Mouse (Mus musculus) kidney, adult 2 months (tissue): ENCODE measurements around the gene Myo15b. TPM values are rescaled to one million over a fixed set of nuclear protein-coding genes. Genes with fewer than 3 reads are reported as not detected.

Source experiments
- DNase-seq: peaks from one replicate; pipeline ENCODE4 v3.0.0; 2021
- H3K27ac ChIP-seq: fragments of 200-500 bp; 2 replicates; pipeline ENCODE4 v1.5.1; 2012; ENCODE audit warnings: low read depth, low read length, control low read depth, inconsistent platforms; ENCODE audit not compliant: insufficient read depth
- H3K27me3 ChIP-seq: fragments of 200-500 bp; replicated peaks from 2 replicates; pipeline ENCODE4 v1.6.1; 2012; ENCODE audit warnings: mild to moderate bottlenecking, moderate library complexity, low read length, inconsistent platforms; ENCODE audit not compliant: control insufficient read depth, insufficient read depth
- H3K36me3 ChIP-seq: fragments of 200-500 bp; 2 replicates; pipeline ENCODE4 v1.6.1; 2012; ENCODE audit warnings: mild to moderate bottlenecking, moderate library complexity, low read length, inconsistent platforms; ENCODE audit not compliant: control insufficient read depth, insufficient read depth
- H3K4me1 ChIP-seq: fragments of 200-500 bp; 2 replicates; pipeline ENCODE4 v1.6.1; 2011; ENCODE audit warnings: low read length; ENCODE audit not compliant: control insufficient read depth, insufficient read depth
- H3K4me3 ChIP-seq: fragments of 200-500 bp; 2 replicates; pipeline ENCODE4 v1.5.1; 2011; ENCODE audit warnings: mild to moderate bottlenecking, low read depth, low read length, control low read depth; ENCODE audit not compliant: insufficient read depth
- CTCF ChIP-seq: fragments of 200-500 bp; conservative IDR thresholded peaks from 2 replicates; pipeline ENCODE4 v1.5.1; 2011; ENCODE audit warnings: low read depth, mild to moderate bottlenecking, control low read depth, low read length, moderate library complexity, mixed read lengths; ENCODE audit not compliant: insufficient read depth, insufficient read length
- POLR2A ChIP-seq: fragments of 200-500 bp; IDR thresholded peaks from one replicate; pipeline ENCODE4 v1.6.1; 2011; ENCODE audit warnings: low read depth, low read length, control low read depth
- WGBS: fragments of 180-500 bp; shearing (Covaris S2); methylation state at CpG from one replicate; pipeline ENCODE4 v1.1.7; 2018; 5-methylcytosine and 5-hydroxymethylcytosine counted together
- polyA plus RNA-seq: library from polyadenylated mRNA; depleted of rRNA; stranded (reverse); fragments of >200 nt; gene quantifications from 2 replicates; pipeline ENCODE4 v1.2.3, GENCODE M21; 2012

Gene Myo15b
- polyA plus RNA-seq, 1 experiment, result 104 TPM

DNA sequence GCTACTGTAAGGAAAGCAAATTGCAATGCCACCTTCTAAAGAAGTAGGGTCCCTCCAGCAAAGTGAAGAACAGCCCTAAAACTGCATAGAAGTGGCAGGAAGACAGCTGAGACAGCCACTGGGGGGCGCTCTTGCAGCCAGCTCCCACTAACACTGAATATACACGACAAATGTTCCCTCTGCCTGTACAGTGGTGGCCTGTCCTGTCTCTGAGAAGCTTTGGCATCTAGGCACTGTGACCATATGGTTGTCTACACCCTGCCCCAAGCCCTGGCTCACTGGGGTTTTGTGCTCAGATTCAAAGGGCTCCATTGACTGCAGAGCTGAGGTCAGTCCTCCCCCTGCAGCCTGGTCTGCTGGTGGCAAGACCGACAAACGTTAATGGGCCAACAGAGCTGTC, 40.7 kb downstream of the Myo15b start:
- peaks cover 29% of the 10 kb centered on the region for H3K4me1 ChIP-seq
- no peaks in the 10 kb centered on the region for H3K36me3 ChIP-seq
- WGBS, result 18% methylated on average over 4 of the region's 4 CpGs
- TF ChIP-seq CTCF (peak; percentile 68), POLR2A (no peak)
- H3K4me3 ChIP-seq, result no peak overlapping the region
- no peaks in the 10 kb centered on the region for H3K27me3 ChIP-seq
- H3K27ac ChIP-seq, result peak overlapping the region; percentile 98
- peak; percentile 54 for DNase-seq

DNA sequence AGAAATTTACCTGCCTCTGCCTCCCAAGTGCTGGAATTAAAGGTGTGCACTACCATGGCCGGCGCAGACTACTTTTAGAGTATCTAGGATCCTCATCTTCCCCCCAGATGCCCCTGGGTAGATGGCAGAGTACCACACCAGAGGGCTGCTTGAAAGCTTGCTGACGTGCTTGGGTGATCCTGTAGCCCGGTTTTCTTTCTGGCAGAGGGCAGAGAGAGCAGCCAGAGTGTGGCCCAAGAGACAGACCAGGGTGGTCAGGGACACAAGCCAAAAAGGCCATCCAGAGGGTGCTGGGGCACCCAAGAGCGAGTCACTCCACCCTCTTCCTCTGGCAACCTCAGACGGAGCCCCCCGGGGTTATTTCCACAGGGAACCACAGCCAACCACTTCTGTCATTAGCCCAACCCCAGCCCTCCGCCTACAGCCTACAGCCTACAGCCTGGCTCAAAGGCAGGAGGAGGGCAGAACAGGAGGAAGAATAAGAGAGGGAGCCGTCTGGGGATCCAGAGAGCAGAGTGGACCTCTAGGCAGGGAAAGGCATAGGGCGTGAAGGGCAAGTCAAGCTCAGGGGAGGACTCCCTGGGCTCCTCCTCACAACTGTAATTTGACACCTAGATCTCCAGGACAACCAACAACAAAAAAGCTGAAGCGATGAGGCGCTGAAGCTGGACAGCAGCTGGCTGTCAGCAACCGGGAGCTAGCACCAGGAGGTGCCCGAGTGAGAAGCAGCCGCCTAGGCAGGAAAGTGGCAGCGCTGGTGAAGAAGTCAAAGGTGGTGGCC, 41.5 kb downstream of the Myo15b start, which contains the start of gene Smim5:
Smim5 (plus strand) TSS at position 481 of the 781 bp plus-strand sequence.
- peak within 1 kb of the TSS; percentile 98 for H3K27ac ChIP-seq
- peak; percentile 92 for DNase-seq
- no peak for TF ChIP-seq CTCF
- peak; percentile 67 for TF ChIP-seq POLR2A
- peak within 1 kb of the TSS; percentile 57 for H3K4me3 ChIP-seq
- no peaks in the 10 kb centered on the region for H3K27me3 ChIP-seq
- WGBS, result 22% methylated on average over 16 of the region's 16 CpGs
- H3K4me1 ChIP-seq, result peaks cover 37% of the 10 kb centered on the region
- H3K36me3 ChIP-seq, result no peaks in the 10 kb centered on the region

DNA sequence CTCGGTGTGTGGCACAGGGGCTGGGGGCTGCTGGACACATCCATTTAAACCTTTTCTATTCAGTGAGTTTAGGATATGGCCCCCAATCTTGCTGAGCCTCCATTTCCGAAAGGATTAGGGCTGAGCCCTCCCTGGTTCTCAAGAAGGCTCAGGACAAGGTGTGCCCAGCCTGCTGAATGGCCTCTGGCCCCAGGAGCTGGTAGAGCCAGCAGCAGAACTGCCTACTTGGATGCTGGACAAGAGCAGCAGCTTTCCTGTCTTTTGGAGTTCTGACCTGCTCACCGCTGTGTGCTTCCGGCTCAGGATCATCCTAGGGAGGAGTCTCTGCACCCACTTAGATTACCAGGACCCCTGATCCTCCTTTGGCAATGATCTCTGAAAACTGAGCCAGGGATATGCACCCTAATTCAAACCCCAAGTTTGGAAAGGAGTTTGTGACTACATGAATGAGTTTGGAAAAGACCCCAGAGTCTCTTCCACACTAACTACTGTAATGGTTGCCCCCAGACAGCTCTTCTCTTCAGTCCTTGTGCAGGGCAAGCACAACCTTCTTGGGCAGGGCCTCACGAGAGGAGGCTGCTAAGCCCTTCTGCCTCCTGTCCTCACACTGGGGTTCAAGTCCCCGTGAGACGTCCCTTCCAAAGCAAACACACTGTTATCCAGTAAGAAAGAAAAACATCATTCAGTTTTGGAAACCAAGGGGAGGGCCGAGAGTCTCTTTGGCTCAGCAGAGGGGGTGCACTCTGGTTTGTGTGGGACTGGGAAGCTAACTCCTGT, 42.5 kb downstream of the Myo15b start:
- Histone ChIP-seq H3K36me3 (no peaks in the 10 kb centered on the region), H3K27me3 (no peaks in the 10 kb centered on the region), H3K27ac (peak overlapping the region; percentile 98), H3K4me3 (peak overlapping the region; percentile 57), H3K4me1 (peaks cover 48% of the 10 kb centered on the region)
- DNase-seq, result peak; percentile 77
- TF ChIP-seq CTCF (no peak), POLR2A (no peak)
- WGBS, result 44% methylated on average over 8 of the region's 8 CpGs

DNA sequence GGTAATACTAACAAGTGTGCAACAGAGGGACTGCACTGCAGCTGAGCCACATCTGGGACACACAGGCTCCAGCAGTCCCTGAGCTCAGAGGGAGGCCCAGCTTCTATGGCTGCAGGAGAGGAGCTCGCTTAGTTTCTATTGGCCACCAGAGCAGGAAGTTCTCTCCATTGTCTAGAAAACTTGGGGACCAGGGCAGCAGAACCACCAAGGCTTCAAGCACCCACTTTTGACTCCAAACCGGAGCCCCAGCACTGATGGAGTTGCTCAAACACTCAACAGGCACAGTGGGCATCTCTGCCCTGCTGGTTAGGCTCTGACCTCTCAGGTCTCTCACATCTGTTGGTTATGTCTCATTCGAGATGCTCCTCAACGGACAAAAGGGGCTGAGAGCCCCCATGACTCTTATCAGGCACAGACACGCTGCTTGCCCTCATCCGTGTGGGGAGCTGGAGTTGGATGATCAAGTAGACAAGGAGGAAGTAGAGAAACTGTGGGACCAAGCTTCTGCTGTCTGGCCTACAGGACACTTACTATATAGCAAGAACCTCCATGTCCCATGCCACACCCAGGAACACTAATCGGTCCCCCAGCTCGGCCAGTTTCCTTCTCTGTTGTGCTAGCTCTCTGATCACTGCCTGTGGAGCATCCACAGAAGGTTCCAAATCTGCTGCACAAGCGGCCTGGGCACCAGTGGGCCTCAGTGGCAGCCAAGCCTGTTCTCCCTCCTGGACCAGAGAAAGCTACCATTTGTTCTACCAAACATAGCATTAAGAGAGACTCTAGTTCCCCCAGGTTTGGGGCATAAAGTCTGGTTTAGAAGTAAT, 43.3 kb downstream of the Myo15b start:
- Histone ChIP-seq H3K4me3 (peak overlapping the region; percentile 57; the same call in 1 of the 2 replicates), H3K4me1 (peaks cover 54% of the 10 kb centered on the region), H3K27ac (peak overlapping the region; percentile 98), H3K36me3 (no peaks in the 10 kb centered on the region), H3K27me3 (no peaks in the 10 kb centered on the region)
- WGBS, result 85% methylated on average over 9 of the region's 9 CpGs
- TF ChIP-seq POLR2A, result no peak
- no peak for TF ChIP-seq CTCF
- DNase-seq, result no peak

DNA sequence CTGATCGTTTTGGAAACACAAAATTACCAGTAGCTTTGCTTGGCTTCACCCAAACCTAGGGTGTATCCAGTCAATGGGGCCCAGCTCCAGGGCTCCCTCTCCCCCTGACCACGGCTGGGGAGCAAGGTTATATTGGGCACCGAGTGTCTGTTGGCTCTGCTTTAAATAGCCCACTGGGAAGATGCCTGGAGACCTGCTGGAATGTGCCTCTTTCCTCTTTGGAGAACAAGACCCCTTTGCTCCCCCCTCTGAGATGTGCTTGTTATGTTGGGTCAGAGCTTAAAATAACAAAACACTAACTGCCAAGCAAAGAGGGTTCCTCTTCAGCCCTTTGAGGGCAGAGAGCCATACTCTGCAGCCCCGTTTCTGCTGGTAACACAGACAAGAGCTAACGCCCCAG, 44.0 kb downstream of the Myo15b start:
- no peaks in the 10 kb centered on the region for H3K36me3 ChIP-seq
- H3K4me1 ChIP-seq, result peaks cover 60% of the 10 kb centered on the region
- H3K4me3 ChIP-seq, result 0 out of 2 replicates have a peak overlapping the region, but pooled peaks have one; percentile 1
- no peaks in the 10 kb centered on the region for H3K27me3 ChIP-seq
- WGBS, result 53% methylated on average over 5 of the region's 5 CpGs
- H3K27ac ChIP-seq, result peak overlapping the region; percentile 98
- no peak for DNase-seq
- TF ChIP-seq POLR2A, result no peak
- TF ChIP-seq CTCF, result no peak

DNA sequence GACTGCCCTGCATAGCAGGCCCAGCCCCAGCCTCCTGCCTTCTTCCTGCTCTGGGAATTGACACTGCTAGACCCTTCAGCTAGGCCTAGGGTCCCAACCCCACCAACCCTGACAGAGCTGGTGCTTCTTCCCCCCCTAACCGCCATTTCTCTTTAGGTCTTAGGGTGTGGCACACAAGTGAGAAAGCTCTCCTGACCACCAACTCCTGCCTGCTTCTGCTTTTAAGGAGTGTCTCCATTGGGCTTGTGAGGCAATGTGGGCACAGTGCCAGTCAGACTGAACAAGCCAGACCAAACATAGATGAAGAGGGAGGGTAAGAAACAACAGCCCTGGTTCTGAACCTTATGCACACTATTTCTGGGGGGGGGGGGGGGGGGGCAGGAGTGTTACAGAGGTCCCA, 44.6 kb downstream of the Myo15b start:
- peak; percentile 50 for DNase-seq
- no peaks in the 10 kb centered on the region for H3K27me3 ChIP-seq
- H3K4me1 ChIP-seq, result peaks cover 64% of the 10 kb centered on the region
- 75% methylated on average over 1 of the region's 1 CpGs for WGBS
- TF ChIP-seq POLR2A, result no peak
- TF ChIP-seq CTCF, result no peak
- no peak overlapping the region for H3K4me3 ChIP-seq
- H3K27ac ChIP-seq, result peak overlapping the region; percentile 98
- H3K36me3 ChIP-seq, result no peaks in the 10 kb centered on the region
